Mouse (Mus musculus) heart, adult 2 months (tissue): ENCODE measurements around the gene Helq. TPM values are rescaled to one million over a fixed set of nuclear protein-coding genes. Genes with fewer than 3 reads are reported as not detected.

Source experiments
- DNase-seq, 2 experiments: peaks; one replicate each; pipeline ENCODE4 v3.0.0; 2021
- H3K27ac ChIP-seq: fragments of 200-600 bp; 2 replicates; pipeline ENCODE4 v1.8.1; 2022
- H3K27me3 ChIP-seq: fragments of 200-500 bp; 2 replicates; pipeline ENCODE4 v1.6.1; 2012; ENCODE audit warnings: mild to moderate bottlenecking, low read length, inconsistent platforms, mixed read lengths; ENCODE audit not compliant: control insufficient read depth, insufficient read depth
- H3K36me3 ChIP-seq: fragments of 200-500 bp; 2 replicates; pipeline ENCODE4 v1.6.1; 2012; ENCODE audit warnings: low read length, inconsistent platforms; ENCODE audit not compliant: control insufficient read depth, insufficient read depth
- H3K4me1 ChIP-seq: fragments of 200-500 bp; 2 replicates; pipeline ENCODE4 v1.6.1; 2011; ENCODE audit warnings: low read length; ENCODE audit not compliant: control insufficient read depth, insufficient read depth
- H3K4me3 ChIP-seq: fragments of 200-600 bp; 2 replicates; pipeline ENCODE4 v1.8.1; 2022
- H3K79me2 ChIP-seq: fragments of 200-500 bp; replicated peaks from 2 replicates; pipeline ENCODE4 v1.6.1; 2012; ENCODE audit warnings: mild to moderate bottlenecking, inconsistent platforms, low read length, moderate library complexity, mixed read lengths; ENCODE audit not compliant: control insufficient read depth, insufficient read depth
- H3K9ac ChIP-seq: fragments of 200-500 bp; 2 replicates; pipeline ENCODE4 v1.6.1; 2012; ENCODE audit warnings: low read depth, mild to moderate bottlenecking, control low read depth, inconsistent platforms, low read length, mixed read lengths
- CTCF ChIP-seq: fragments of 200-600 bp; IDR thresholded peaks from 2 replicates; pipeline ENCODE4 v1.8.1; 2022; ENCODE audit warnings: antibody characterized with exemption, mild to moderate bottlenecking, moderate library complexity
- EP300 ChIP-seq: fragments of 200-500 bp; IDR thresholded peaks from 2 replicates; pipeline ENCODE4 v1.6.1; 2011; ENCODE audit warnings: low read depth, low read length, control low read depth; ENCODE audit not compliant: insufficient read depth
- POLR2A ChIP-seq: fragments of 200-500 bp; IDR thresholded peaks from 2 replicates; pipeline ENCODE4 v1.6.1; 2011; ENCODE audit warnings: mild to moderate bottlenecking, low read depth, low read length, control low read depth; ENCODE audit not compliant: insufficient read depth
- WGBS: fragments of 180-500 bp; shearing (Covaris S2); methylation state at CpG from one replicate; pipeline ENCODE4 v1.1.7; 2018; 5-methylcytosine and 5-hydroxymethylcytosine counted together
- intact Hi-C: fragments of 180-260 bp; cut with DNase I; formaldehyde crosslinking; loops from one replicate; pipeline ENCODE4 v1.15.1; 2025
- long read RNA-seq: library from polyadenylated mRNA; stranded (forward); transcript quantifications from one replicate; pipeline ENCODE4 v2.0.0, GENCODE M21; 2021
- polyA plus RNA-seq: library from polyadenylated mRNA; depleted of rRNA; stranded (reverse); fragments of >200 nt; gene quantifications from 2 replicates; pipeline ENCODE4 v1.2.3, GENCODE M21; 2012; rRNA removed
- total RNA-seq, 2 experiments: library from RNA; stranded (reverse); gene quantifications; 2 replicates each; pipeline ENCODE4 v1.2.3; 2021

Gene Helq
- 1 to 10 TPM; 2.1 to 2.9 TPM for total RNA-seq
- polyA plus RNA-seq: 3.0 and 3.8 TPM in 2 replicates
- long read RNA-seq, partial matches to known transcripts: 0 of 3 reads
- long read RNA-seq, other reads (novel, unspliced or antisense): 3 of 3 reads

DNA sequence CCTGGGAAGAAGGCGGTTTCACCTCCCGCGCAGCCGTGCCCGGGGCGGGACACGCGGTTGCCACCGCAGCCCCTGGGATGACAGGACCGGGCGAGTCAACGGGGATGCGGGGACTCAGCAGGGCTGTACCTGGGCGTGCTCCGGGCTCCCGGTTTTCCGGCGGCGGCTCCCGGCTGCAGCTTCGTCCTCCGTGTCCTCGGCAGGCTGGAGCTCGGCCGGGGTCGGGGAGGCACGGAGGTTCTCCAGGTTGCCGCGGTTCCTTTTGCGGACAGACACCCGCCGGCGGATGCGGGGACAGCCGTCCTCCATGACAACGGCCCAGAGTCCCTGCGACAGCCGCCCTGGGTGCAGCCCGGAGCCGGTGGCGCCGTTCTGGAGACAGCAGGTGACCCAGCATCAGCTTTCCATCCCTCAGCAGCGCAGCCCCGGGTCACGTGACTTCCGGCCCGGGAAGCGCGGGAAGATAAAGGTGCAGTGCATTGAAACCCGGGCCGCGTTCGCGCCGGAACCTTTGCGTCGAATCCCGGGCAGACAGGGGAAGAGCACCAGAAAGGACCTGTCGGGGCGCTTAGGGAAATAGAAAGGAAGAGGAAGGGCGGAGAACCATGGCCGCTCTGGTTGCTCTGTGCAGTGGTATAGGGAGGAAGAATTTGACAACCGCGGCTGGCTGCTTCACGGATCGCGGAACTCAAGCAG is at the start of gene Helq, which contains the start of gene Mrps18c:
TSS of gene Helq (minus strand) at position 434 of the 696 bp plus-strand sequence.
TSS of gene Mrps18c (plus strand) at position 463 of the 696 bp plus-strand sequence.
- TF ChIP-seq EP300: 0 out of 2 replicates have a peak, but pooled peaks have one; percentile 50
- TF ChIP-seq POLR2A: peak; percentile 73
- TF ChIP-seq CTCF: no peak
- intact Hi-C loops: loop anchor here (2.0 to 5.0 kb wide), 4 partner anchors 22 to 381 kb away; partner anchors contain the start of genes Abraxas1 and Sec31a
- no peaks in the 10 kb centered on the region; the same call in 1 of the 2 replicates for H3K36me3 ChIP-seq
- no peaks in the 10 kb centered on the region for H3K27me3 ChIP-seq
- H3K4me1 ChIP-seq: peaks cover 2% of the 10 kb centered on the region; the same call in 1 of the 2 replicates
- H3K9ac ChIP-seq: peak within 1 kb of the TSS; percentile 74
- DNase-seq: peak; percentile 88 to 90
- under 1% methylated on average over 67 of the region's 67 CpGs for WGBS
- H3K79me2 ChIP-seq: no peaks in the 10 kb centered on the region
- H3K4me3 ChIP-seq: peak within 1 kb of the TSS; percentile 84
- peak within 1 kb of the TSS; percentile 53; the same call in 1 of the 2 replicates for H3K27ac ChIP-seq

DNA sequence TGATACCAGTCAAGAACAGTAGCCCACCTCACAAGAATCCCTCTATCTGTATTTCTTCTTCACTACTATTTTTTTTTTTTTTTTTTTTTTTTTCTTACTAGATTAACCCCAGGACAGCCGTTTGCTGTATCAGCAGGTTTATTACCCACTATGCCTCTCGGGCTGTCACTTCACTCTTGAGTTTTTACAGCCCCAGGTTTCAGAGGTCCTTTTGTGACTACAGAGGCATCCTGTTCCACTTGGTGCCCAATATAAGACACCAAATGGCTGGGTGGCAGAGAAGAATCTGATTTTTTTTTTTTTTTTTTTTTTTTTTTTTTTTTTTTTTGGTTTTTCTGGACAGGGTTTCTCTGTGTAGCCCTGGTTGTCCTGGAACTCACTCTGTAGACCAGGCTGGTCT is 48.7 kb upstream of the Helq start:
- no peaks in the 10 kb centered on the region for H3K36me3 ChIP-seq

DNA sequence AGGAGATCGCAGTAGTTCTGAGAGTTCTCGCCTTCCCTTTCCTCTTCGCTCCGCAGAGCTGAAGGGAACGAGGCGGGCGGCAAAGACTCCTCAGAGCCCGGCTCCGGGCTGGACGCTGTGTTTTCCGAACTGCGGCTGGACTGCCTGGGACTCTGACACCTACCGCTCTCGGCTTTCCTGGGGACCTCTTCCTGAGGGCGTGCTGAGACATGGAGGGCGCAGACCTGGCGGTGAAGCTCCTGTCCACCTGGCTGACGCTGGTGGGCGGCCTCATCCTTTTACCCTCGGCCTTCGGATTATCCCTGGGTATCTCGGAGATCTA is 48.2 kb upstream of the Helq start:
- intact Hi-C loops: loop anchor here (1.0 to 2.0 kb wide), 2 partner anchors 16 to 48 kb away; partner anchors contain the start of genes Helq and Mrps18c
- peak overlapping the region; percentile 80 for H3K4me3 ChIP-seq
- peaks cover 3% of the 10 kb centered on the region; the same call in 1 of the 2 replicates for H3K4me1 ChIP-seq
- no peak for TF ChIP-seq CTCF
- TF ChIP-seq EP300: no peak
- TF ChIP-seq POLR2A: no peak
- H3K36me3 ChIP-seq: no peaks in the 10 kb centered on the region
- DNase-seq: no peak
- H3K27me3 ChIP-seq: no peaks in the 10 kb centered on the region
- peaks cover 2% of the 10 kb centered on the region; the same call in 1 of the 2 replicates for H3K79me2 ChIP-seq
- under 1% methylated on average over 22 of the region's 22 CpGs for WGBS
- H3K9ac ChIP-seq: peak overlapping the region; percentile 85
- peak overlapping the region; percentile 80 for H3K27ac ChIP-seq

More for the DNA sequence above, 48.7 kb upstream of the Helq start:
- 18% methylated on average over 2 of the region's 2 CpGs for WGBS
- H3K27ac ChIP-seq: no peak overlapping the region; the same call in 1 of the 2 replicates
- peak overlapping the region; percentile 80; the same call in 1 of the 2 replicates for H3K4me3 ChIP-seq
- H3K27me3 ChIP-seq: no peaks in the 10 kb centered on the region
- intact Hi-C loops: loop anchor here (2.0 kb wide), 1 partner anchor 48 kb away; the partner anchor contains the start of genes Helq and Mrps18c
- no peak for DNase-seq
- H3K4me1 ChIP-seq: peaks cover 3% of the 10 kb centered on the region; the same call in 1 of the 2 replicates
- peak overlapping the region; percentile 85; the same call in 1 of the 2 replicates for H3K9ac ChIP-seq
- TF ChIP-seq CTCF: no peak
- no peak for TF ChIP-seq EP300
- no peak for TF ChIP-seq POLR2A
- peaks cover 2% of the 10 kb centered on the region; the same call in 1 of the 2 replicates for H3K79me2 ChIP-seq

DNA sequence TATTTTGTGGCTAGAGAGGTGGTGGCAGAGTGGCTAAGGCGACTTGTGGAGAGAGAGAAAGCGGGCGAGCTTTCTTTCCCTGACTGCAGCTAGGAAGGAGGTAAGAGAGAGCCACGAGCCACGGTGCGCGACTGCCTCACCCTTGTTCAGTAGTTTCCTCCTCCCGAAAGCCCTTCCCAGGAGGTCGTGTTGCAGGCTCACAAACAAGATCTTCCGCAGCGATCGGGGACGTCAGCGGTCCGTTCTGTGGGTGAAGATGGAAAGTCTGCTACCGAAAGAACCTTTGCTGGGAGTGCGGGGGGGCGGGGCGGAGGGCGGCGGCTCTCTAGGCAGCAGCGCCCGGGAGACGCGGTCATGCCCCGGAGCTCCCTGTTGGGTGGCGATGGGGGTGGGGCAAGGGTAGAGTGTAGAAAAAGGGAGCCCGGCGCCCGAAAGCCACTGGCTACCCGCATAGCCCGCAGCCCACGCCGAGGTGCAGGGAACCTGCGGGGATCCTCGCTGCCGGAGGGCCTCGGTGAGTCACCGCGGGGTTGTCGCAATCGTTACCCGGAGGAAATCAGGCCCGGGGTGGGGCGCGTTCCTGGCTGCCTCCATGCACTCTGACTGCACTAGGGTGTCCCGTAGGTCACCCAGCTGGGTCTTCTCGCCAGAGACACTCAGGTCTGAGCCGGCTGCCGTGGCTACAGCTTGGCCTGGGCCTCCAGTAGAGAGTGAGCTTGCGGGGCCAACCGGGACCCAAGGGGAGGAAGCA is 47.6 kb upstream of the Helq start:
- Histone ChIP-seq H3K4me3 (peak overlapping the region; percentile 80), H3K79me2 (peaks cover 2% of the 10 kb centered on the region; the same call in 1 of the 2 replicates), H3K36me3 (no peaks in the 10 kb centered on the region), H3K27ac (peak overlapping the region; percentile 80), H3K27me3 (no peaks in the 10 kb centered on the region), H3K9ac (peak overlapping the region; percentile 85), H3K4me1 (peaks cover 3% of the 10 kb centered on the region; the same call in 1 of the 2 replicates)
- intact Hi-C loops: loop anchor here (1.0 to 2.0 kb wide), 2 partner anchors 16 to 47 kb away; partner anchors contain the start of genes Helq and Mrps18c
- peak; percentile 87 to 88 for DNase-seq
- TF ChIP-seq POLR2A (peak; percentile 31; the same call in 1 of the 2 replicates), CTCF (no peak)
- WGBS: under 1% methylated on average over 51 of the region's 52 CpGs

DNA sequence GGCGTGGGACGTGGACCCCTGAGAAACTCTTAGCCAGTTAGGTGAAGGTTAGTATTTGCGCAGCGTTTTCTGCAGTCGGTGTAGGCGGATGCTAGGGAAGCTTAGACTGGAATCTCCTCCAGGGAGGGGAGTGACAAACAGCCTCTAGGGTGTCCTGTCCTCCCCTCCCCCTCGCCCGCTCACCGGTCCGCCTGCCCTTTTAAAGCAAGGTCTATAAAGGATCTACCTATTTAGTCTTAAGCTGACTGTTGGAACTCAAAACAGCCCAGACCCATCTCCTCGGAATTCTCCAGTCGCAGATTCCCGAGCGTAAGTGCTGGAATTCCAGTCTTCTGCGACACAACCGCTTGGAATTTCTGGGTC is 47.1 kb upstream of the Helq start, which contains the start of gene Gpat3:
TSS of gene Gpat3 (plus strand) at position 229 of the 363 bp plus-strand sequence.
- DNase-seq: peak; percentile 50 to 62
- TF ChIP-seq POLR2A (no peak), CTCF (no peak), EP300 (no peak)
- H3K9ac ChIP-seq: peak within 1 kb of the TSS; percentile 85
- H3K36me3 ChIP-seq: no peaks in the 10 kb centered on the region
- no peaks in the 10 kb centered on the region for H3K27me3 ChIP-seq
- H3K27ac ChIP-seq: peak within 1 kb of the TSS; percentile 80
- H3K4me1 ChIP-seq: peaks cover 3% of the 10 kb centered on the region; the same call in 1 of the 2 replicates
- no peaks in the 10 kb centered on the region for H3K79me2 ChIP-seq
- intact Hi-C loops: no loop called here
- WGBS: under 1% methylated on average over 16 of the region's 16 CpGs
- H3K4me3 ChIP-seq: peak within 1 kb of the TSS; percentile 80
